Mouse (Mus musculus) erythroblast, embryonic 14.5 days (primary cell): ENCODE data around the gene Ptpn14.

Experiments
- GATA1 ChIP-seq: IDR thresholded peaks from 2 replicates; pipeline ENCODE4 v1.6.1; 2012; ENCODE audit warnings: low read length, inconsistent platforms, mixed read lengths
- TAL1 ChIP-seq: IDR thresholded peaks from 3 replicates; pipeline ENCODE4 v1.6.1; 2012; ENCODE audit warnings: low read length, inconsistent platforms, mixed read lengths

- TF ChIP-seq GATA1 (no peak), TAL1 (no peak)
These were observed 194.7 kb downstream of the Ptpn14 start for GRCm38 (mm10) chr1:189922721-189923120.
